Mouse (Mus musculus) E14TG2a.4 (cell line): ENCODE measurements around the gene Abca12.

Experiments
- CTCF ChIP-seq: conservative IDR thresholded peaks from 2 replicates; pipeline ENCODE4 v1.5.1; 2014; ENCODE audit warnings: low read length
- NANOG ChIP-seq: IDR thresholded peaks from 2 replicates; pipeline ENCODE4 v1.6.1; 2014; ENCODE audit warnings: borderline replicate concordance, low read length, mixed read lengths

DNA sequence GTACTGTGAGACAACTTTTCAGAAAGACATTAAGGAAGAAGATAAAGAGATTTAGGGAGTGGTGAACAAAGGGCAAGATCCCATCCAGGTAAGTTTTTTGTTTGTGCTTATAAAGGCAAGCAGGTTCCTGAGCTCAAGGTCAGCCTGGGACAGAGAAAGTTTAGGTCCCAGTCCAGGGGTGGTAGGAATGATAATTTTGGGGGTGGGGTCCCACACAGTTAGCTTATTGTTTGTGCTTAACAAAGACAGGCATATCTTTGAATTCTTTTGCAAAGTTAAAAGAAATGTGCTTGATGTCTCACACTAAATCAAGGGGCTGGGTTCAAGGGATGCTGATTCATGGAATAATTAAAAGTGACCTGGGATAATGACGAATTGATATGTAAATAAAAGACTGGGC lies 173.3 kb downstream of the Abca12 start:
- TF ChIP-seq CTCF (no peak), NANOG (no peak)
